Mouse (Mus musculus): ENCODE results near the gene Gm20388.

DNA sequence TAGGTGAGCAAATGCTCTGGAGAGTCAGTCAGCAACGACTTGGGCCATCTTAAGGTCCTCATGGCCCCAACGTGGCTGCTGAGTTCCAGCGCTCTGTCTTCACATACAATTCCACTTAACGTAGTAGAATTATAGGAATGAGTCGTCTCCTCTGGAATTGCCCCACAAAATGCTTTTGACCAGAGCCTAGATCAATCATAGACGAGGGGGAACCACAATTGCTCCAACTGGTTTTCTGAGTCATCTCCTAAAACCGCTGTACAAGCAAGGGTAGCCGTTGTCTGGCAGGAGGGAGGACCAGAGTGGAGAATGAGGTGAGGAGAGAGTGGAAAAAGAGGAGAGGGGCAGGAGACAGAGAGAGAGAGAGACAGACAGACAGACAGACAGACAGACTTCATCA, 105.3 kb downstream of the Gm20388 start:
- TF ChIP-seq CHD2 (IDR thresholded peaks at IDR 0.05; ENCODE audit: low read depth, low read length), result no peak
- no peak for TF ChIP-seq ZC3H11A (IDR thresholded peaks at IDR 0.05; ENCODE audit: borderline replicate concordance, low read depth, low read length)
- no peak for TF ChIP-seq HCFC1 (IDR thresholded peaks at IDR 0.05; ENCODE audit: borderline replicate concordance, insufficient read depth, low read length)
- TF ChIP-seq MAFK (IDR thresholded peaks at IDR 0.05; ENCODE audit: insufficient read depth, low read depth, low read length), result no peak
